Mouse (Mus musculus) liver, embryonic 16.5 days (tissue): ENCODE measurements at regions not wholly inside any gene's neighbourhood (a gene's known extent, or its start where the extent isn't known, plus 50 kb on each side); places are given as distances from the start of the nearest gene placed in this dataset.

Source experiments
- ATAC-seq: fragments of 200-750 bp; cut with Nextera tagmentation; 2 replicates; pipeline ENCODE4 v1.8.0; 2017; ENCODE audit warnings: low read depth, mild to moderate bottlenecking, moderate number of reproducible peaks, moderate library complexity
- H3K27ac ChIP-seq: fragments of 300-500 bp; sonication (generic); 2 replicates; pipeline ENCODE4 v1.5.1; 2014; ENCODE audit warnings: mild to moderate bottlenecking, low read length
- H3K27me3 ChIP-seq: fragments of 300-500 bp; sonication (generic); 2 replicates; pipeline ENCODE4 v1.6.1; 2014; ENCODE audit warnings: low read depth, low read length, mixed read lengths; ENCODE audit not compliant: control insufficient read depth, insufficient read depth
- H3K36me3 ChIP-seq: fragments of 300-500 bp; sonication (generic); 2 replicates; pipeline ENCODE4 v1.6.1; 2014; ENCODE audit warnings: mild to moderate bottlenecking; ENCODE audit not compliant: control insufficient read depth, insufficient read depth
- H3K4me1 ChIP-seq: fragments of 300-500 bp; sonication (generic); 2 replicates; pipeline ENCODE4 v1.6.1; 2014; ENCODE audit warnings: low read depth, low read length, mixed read lengths; ENCODE audit not compliant: control insufficient read depth
- H3K4me2 ChIP-seq: fragments of 300-500 bp; sonication (generic); 2 replicates; pipeline ENCODE4 v1.6.1; 2014; ENCODE audit warnings: low read depth, low read length, mixed read lengths
- H3K4me3 ChIP-seq: fragments of 300-500 bp; sonication (generic); 2 replicates; pipeline ENCODE4 v1.5.1; 2014; ENCODE audit warnings: low read depth, mild to moderate bottlenecking, low read length
- H3K9ac ChIP-seq: fragments of 300-500 bp; sonication (generic); 2 replicates; pipeline ENCODE4 v1.6.1; 2014; ENCODE audit warnings: low read depth, low read length
- H3K9me3 ChIP-seq: fragments of 300-500 bp; sonication (generic); replicated peaks from 2 replicates; pipeline ENCODE4 v1.6.1; 2016; ENCODE audit warnings: low read length; ENCODE audit not compliant: control insufficient read depth
- WGBS: fragments of 180-500 bp; shearing (Covaris S2); extraction: QIAGEN DNeasy Blood & Tissue Kit; methylation state at CpG from one replicate; pipeline ENCODE4 v1.1.7; 2014; ENCODE audit not compliant: insufficient replicate concordance; 5-methylcytosine and 5-hydroxymethylcytosine counted together

GRCm38 (mm10) chr3:50940656-50941055 lies 283.6 kb upstream of the Noct start:
- Histone ChIP-seq H3K4me2 (no peak overlapping the region), H3K27me3 (no peaks in the 10 kb centered on the region), H3K36me3 (no peaks in the 10 kb centered on the region), H3K9me3 (no peaks in the 10 kb centered on the region), H3K4me3 (no peak overlapping the region), H3K4me1 (no peaks in the 10 kb centered on the region), H3K27ac (no peak overlapping the region), H3K9ac (no peak overlapping the region)
- no peak for ATAC-seq
- 65% methylated on average over 3 of the region's 3 CpGs for WGBS

GRCm38 (mm10) chr3:50953456-50953855 lies 270.8 kb upstream of the Noct start:
- H3K27ac ChIP-seq, result no peak overlapping the region
- H3K4me2 ChIP-seq, result no peak overlapping the region
- H3K9me3 ChIP-seq, result no peaks in the 10 kb centered on the region
- H3K4me1 ChIP-seq, result no peaks in the 10 kb centered on the region
- no peak overlapping the region for H3K4me3 ChIP-seq
- no peaks in the 10 kb centered on the region for H3K27me3 ChIP-seq
- H3K36me3 ChIP-seq, result no peaks in the 10 kb centered on the region
- no peak overlapping the region for H3K9ac ChIP-seq
- 83% methylated on average over 6 of the region's 6 CpGs for WGBS
- ATAC-seq, result no peak

GRCm38 (mm10) chr3:50970386-50970785 lies 253.9 kb upstream of the Noct start:
- WGBS, result 71% methylated on average over 2 of the region's 2 CpGs
- no peaks in the 10 kb centered on the region for H3K4me1 ChIP-seq
- no peaks in the 10 kb centered on the region for H3K36me3 ChIP-seq
- H3K9me3 ChIP-seq, result no peaks in the 10 kb centered on the region
- H3K4me3 ChIP-seq, result no peak overlapping the region
- no peak for ATAC-seq
- no peaks in the 10 kb centered on the region for H3K27me3 ChIP-seq
- no peak overlapping the region for H3K4me2 ChIP-seq
- H3K9ac ChIP-seq, result no peak overlapping the region
- H3K27ac ChIP-seq, result no peak overlapping the region

- Histone ChIP-seq H3K27ac (no peak overlapping the region), H3K9ac (no peak overlapping the region), H3K36me3 (no peaks in the 10 kb centered on the region), H3K4me1 (no peaks in the 10 kb centered on the region), H3K27me3 (no peaks in the 10 kb centered on the region), H3K9me3 (no peaks in the 10 kb centered on the region), H3K4me2 (no peak overlapping the region), H3K4me3 (no peak overlapping the region)
- ATAC-seq, result no peak
- 78% methylated on average over 6 of the region's 6 CpGs for WGBS
Observed at GRCm38 (mm10) chr3:50973081-50973480, 251.2 kb upstream of the Noct start.

- Histone ChIP-seq H3K27me3 (no peaks in the 10 kb centered on the region), H3K4me2 (no peak overlapping the region), H3K27ac (no peak overlapping the region), H3K4me3 (no peak overlapping the region), H3K36me3 (no peaks in the 10 kb centered on the region), H3K4me1 (no peaks in the 10 kb centered on the region), H3K9ac (no peak overlapping the region), H3K9me3 (no peaks in the 10 kb centered on the region)
- ATAC-seq, result no peak
- WGBS, result 50% methylated on average over 5 of the region's 5 CpGs
Observed at GRCm38 (mm10) chr3:50976141-50976780, 248.0 kb upstream of the Noct start.

DNA sequence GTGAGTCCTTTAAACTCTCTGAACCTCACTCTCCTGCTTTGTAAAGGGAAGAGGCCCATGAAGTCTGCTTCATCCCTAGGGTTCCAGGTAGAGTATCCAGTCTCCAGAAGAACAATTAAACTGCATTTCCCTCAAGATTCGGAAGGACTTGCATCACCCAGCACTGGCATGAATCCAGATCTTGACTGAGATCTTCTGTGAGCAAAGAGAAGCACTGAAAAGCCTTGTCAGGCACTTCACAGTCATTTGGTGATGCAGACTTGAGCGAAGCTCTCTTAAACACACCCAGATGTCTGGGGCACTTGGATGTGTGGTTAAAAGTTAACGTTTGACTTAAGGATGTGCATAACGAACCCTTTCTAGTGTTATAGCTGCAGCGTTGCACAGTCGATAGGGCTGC lies 247.4 kb upstream of the Noct start:
- no peaks in the 10 kb centered on the region for H3K36me3 ChIP-seq
- 65% methylated on average over 6 of the region's 6 CpGs for WGBS
- H3K27me3 ChIP-seq, result no peaks in the 10 kb centered on the region
- H3K27ac ChIP-seq, result no peak overlapping the region
- no peak overlapping the region for H3K4me2 ChIP-seq
- H3K4me1 ChIP-seq, result no peaks in the 10 kb centered on the region
- no peak overlapping the region for H3K9ac ChIP-seq
- ATAC-seq, result no peak
- H3K9me3 ChIP-seq, result no peaks in the 10 kb centered on the region
- no peak overlapping the region for H3K4me3 ChIP-seq

GRCm38 (mm10) chr3:50978636-50979035 lies 245.6 kb upstream of the Noct start:
- 71% methylated on average over 5 of the region's 5 CpGs for WGBS
- Histone ChIP-seq H3K9me3 (no peaks in the 10 kb centered on the region), H3K27ac (no peak overlapping the region), H3K4me2 (no peak overlapping the region), H3K4me3 (no peak overlapping the region), H3K9ac (no peak overlapping the region), H3K27me3 (no peaks in the 10 kb centered on the region), H3K36me3 (no peaks in the 10 kb centered on the region), H3K4me1 (no peaks in the 10 kb centered on the region)
- ATAC-seq, result no peak

DNA sequence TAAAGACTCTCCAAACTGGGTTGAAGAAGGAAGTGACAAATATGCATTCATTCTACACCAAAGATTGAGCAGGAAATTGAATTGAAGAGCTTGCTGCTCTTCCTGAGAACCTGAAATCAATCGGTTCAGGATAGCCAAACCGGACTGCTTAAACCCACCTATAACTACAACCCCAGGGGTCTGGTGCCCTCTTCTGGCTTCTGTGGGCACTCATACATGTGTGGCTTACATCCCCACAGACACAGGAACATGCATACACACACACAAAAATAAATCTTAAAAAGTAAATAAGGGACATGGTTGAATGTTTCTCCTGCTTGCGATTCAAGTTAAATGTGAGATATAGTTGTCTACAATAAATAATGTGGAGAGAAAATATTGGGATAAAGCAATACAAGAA lies 244.7 kb upstream of the Noct start:
- H3K9ac ChIP-seq, result no peak overlapping the region
- no peaks in the 10 kb centered on the region for H3K36me3 ChIP-seq
- no peaks in the 10 kb centered on the region for H3K27me3 ChIP-seq
- H3K4me2 ChIP-seq, result no peak overlapping the region
- ATAC-seq, result no peak
- no peaks in the 10 kb centered on the region for H3K4me1 ChIP-seq
- 75% methylated on average over 3 of the region's 3 CpGs for WGBS
- no peak overlapping the region for H3K4me3 ChIP-seq
- no peaks in the 10 kb centered on the region for H3K9me3 ChIP-seq
- H3K27ac ChIP-seq, result no peak overlapping the region

- WGBS, result 70% methylated on average over 7 of the region's 7 CpGs
- no peaks in the 10 kb centered on the region for H3K4me1 ChIP-seq
- no peaks in the 10 kb centered on the region for H3K27me3 ChIP-seq
- no peaks in the 10 kb centered on the region for H3K36me3 ChIP-seq
- H3K27ac ChIP-seq, result no peak overlapping the region
- ATAC-seq, result no peak
- H3K9me3 ChIP-seq, result no peaks in the 10 kb centered on the region
- H3K4me3 ChIP-seq, result no peak overlapping the region
- H3K4me2 ChIP-seq, result no peak overlapping the region
- no peak overlapping the region for H3K9ac ChIP-seq
Observed at GRCm38 (mm10) chr3:50981751-50982150, 242.5 kb upstream of the Noct start.
